ENCODE assay signal across 17 mouse cellular contexts in the genomic region with DNA sequence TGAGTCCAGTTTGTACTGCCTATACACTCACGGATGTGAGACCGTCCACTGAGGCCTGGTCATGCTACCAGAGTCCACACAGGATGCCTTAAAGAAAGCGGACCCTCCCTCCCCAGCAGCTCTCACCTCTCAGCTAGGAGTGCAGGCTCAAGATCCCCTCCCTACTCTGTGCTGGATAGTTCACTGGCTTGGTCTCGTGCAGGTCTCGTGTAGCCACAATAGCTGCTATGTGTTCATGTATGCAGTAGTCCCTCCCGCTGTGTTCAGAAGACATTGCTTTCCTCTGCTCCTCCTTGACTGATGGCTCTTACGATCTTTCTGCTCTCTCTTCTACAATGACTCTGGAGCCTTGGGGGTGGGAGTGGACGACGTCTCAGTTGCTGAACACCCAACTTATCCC.
"Had no signal": no experiment of that assay in that cellular context is flagged by ENCODE, and none has a peak within 500 bp of the region (broad histone marks: within the 10 kb centered on the region; RNA-seq: fewer than 3 reads in every experiment).

No protein-coding gene starts in this region.

- ATAC-seq: liver, embryonic 12.5 days had no signal

- H3K9me3 ChIP-seq: limb, embryonic 13.5 days; liver, embryonic 12.5 days; neural tube, embryonic 12.5 days had no signal

- H3K9ac ChIP-seq: limb, embryonic 13.5 days; liver, embryonic 12.5 days; lung, embryonic 14.5 days; neural tube, embryonic 12.5 days had no signal

- H3K4me3 ChIP-seq: limb, embryonic 13.5 days; liver, embryonic 12.5 days; neural tube, embryonic 12.5 days had no signal

- H3K4me1 ChIP-seq: liver, embryonic 12.5 days; neural tube, embryonic 12.5 days had no signal

- H3K36me3 ChIP-seq: limb, embryonic 13.5 days; liver, embryonic 12.5 days; neural tube, embryonic 12.5 days had no signal

- H3K4me2 ChIP-seq: limb, embryonic 13.5 days; liver, embryonic 12.5 days; lung, embryonic 14.5 days; neural tube, embryonic 12.5 days had no signal

- H3K27ac ChIP-seq: kidney, postnatal 0 days; limb, embryonic 13.5 days; liver, embryonic 12.5 days; neural tube, embryonic 12.5 days had no signal

- DNase-seq: kidney, adult 11 months; kidney, adult 9 months; kidney, postnatal 36 days; layer of hippocampus, adult 9-11 months; layer of hippocampus, postnatal 36 days; lung, embryonic 14.5 days; lung, postnatal 10 days; lung, postnatal 4 days; midbrain, embryonic 14.5 days; right cerebral cortex, adult 18-20 months; right cerebral cortex, postnatal 25 days; thymus, adult 18-20 months; thymus, postnatal 14 days had no signal
